9 mouse cellular contexts compared by ENCODE assay signal in genomic region chr10:80344131-80344661, GRCm38 (mm10). TPM values are rescaled to one million over a fixed set of nuclear protein-coding genes. Genes with fewer than 3 reads are reported as not detected.
DNase-seq lines count a peak whose midpoint lies in the region; ATAC-seq lines count a peak whose summit lies in the region.
"Had no signal": no experiment of that assay in that cellular context is flagged by ENCODE, and none has a peak within 500 bp of the region (broad histone marks: within the 10 kb centered on the region; RNA-seq: fewer than 3 reads in every experiment).

No protein-coding gene starts in this region.

- H3K27me3 ChIP-seq in kidney, embryonic 15.5 days, result peaks cover 95% of the 10 kb centered on the region
- H3K27me3 ChIP-seq in kidney, embryonic 16.5 days (ENCODE audit: insufficient read depth, low read length), result peaks cover 88% of the 10 kb centered on the region
- H3K27me3 ChIP-seq in intestine, embryonic 16.5 days (replicated peaks; ENCODE audit: control insufficient read depth, insufficient read depth, low read length), result peaks cover 36% of the 10 kb centered on the region
- H3K27me3 ChIP-seq: Patski had no signal

- H3K4me2 ChIP-seq in kidney, embryonic 15.5 days, result no peak overlapping the region
- H3K4me2 ChIP-seq in kidney, embryonic 16.5 days (replicated peaks; ENCODE audit: low read depth, low read length), result no peak overlapping the region
- H3K4me2 ChIP-seq in intestine, embryonic 16.5 days (ENCODE audit: low read depth, low read length), result peak overlapping the region; percentile 71; the same call in 1 of the 2 replicates

- no peak overlapping the region for H3K4me3 ChIP-seq in kidney, embryonic 15.5 days (replicated peaks)
- H3K4me3 ChIP-seq in kidney, embryonic 16.5 days (ENCODE audit: low read length), result no peak overlapping the region
- peak overlapping the region; percentile 2; the same call in 1 of the 2 replicates for H3K4me3 ChIP-seq in intestine, embryonic 16.5 days (ENCODE audit: low read length)

- H3K27ac ChIP-seq in kidney, embryonic 15.5 days, result no peak overlapping the region
- H3K27ac ChIP-seq in kidney, embryonic 16.5 days (ENCODE audit: low read length), result no peak overlapping the region
- H3K27ac ChIP-seq in intestine, embryonic 16.5 days (ENCODE audit: low read length), result peak overlapping the region; percentile 82

- H3K9me3 ChIP-seq in kidney, embryonic 15.5 days (replicated peaks), result no peaks in the 10 kb centered on the region
- no peaks in the 10 kb centered on the region for H3K9me3 ChIP-seq in kidney, embryonic 16.5 days (ENCODE audit: low read length)
- no peaks in the 10 kb centered on the region for H3K9me3 ChIP-seq in intestine, embryonic 16.5 days (ENCODE audit: control insufficient read depth, low read length)

- peak; percentile 92 for DNase-seq in c-Kit-positive CD71-positive TER-119-positive erythroid progenitor cells, embryonic 14.5 days (ENCODE audit: low spot score)
- no peak for DNase-seq in ovary, postnatal 10 days (ENCODE audit: low spot score)
- DNase-seq in layer of hippocampus, postnatal 14 days (ENCODE audit: low spot score in 2 of 2), result no peak
- no peak for DNase-seq in layer of hippocampus, postnatal 10 days (ENCODE audit: low spot score in 2 of 2)

- WGBS in kidney, embryonic 15.5 days, result 47% methylated on average over 9 of the region's 9 CpGs
- 43% methylated on average over 9 of the region's 9 CpGs for WGBS in kidney, embryonic 16.5 days
- 27% methylated on average over 9 of the region's 9 CpGs for WGBS in intestine, embryonic 16.5 days

- H3K4me1 ChIP-seq in kidney, embryonic 15.5 days, result peaks cover 72% of the 10 kb centered on the region
- peaks cover 48% of the 10 kb centered on the region for H3K4me1 ChIP-seq in kidney, embryonic 16.5 days (ENCODE audit: insufficient read depth, low read length)
- peaks cover 64% of the 10 kb centered on the region for H3K4me1 ChIP-seq in intestine, embryonic 16.5 days (ENCODE audit: control insufficient read depth, insufficient read depth, low read length)

- no peaks in the 10 kb centered on the region for H3K36me3 ChIP-seq in kidney, embryonic 15.5 days
- H3K36me3 ChIP-seq in kidney, embryonic 16.5 days (ENCODE audit: insufficient read depth, low read length), result no peaks in the 10 kb centered on the region
- H3K36me3 ChIP-seq in intestine, embryonic 16.5 days (ENCODE audit: control insufficient read depth, insufficient read depth, low read length), result no peaks in the 10 kb centered on the region

- H3K9ac ChIP-seq in kidney, embryonic 15.5 days, result no peak overlapping the region
- H3K9ac ChIP-seq in kidney, embryonic 16.5 days (replicated peaks; ENCODE audit: low read length), result no peak overlapping the region
- H3K9ac ChIP-seq in intestine, embryonic 16.5 days (ENCODE audit: low read depth, low read length), result peak overlapping the region; percentile 48; the same call in 1 of the 2 replicates

- 0 out of 2 replicates have a peak, but pooled peaks have one; percentile 9 for ATAC-seq in kidney, embryonic 15.5 days (replicated peaks; ENCODE audit: low FRiP score)
- ATAC-seq in kidney, embryonic 16.5 days (ENCODE audit: low FRiP score, low TSS enrichment), result no peak
- ATAC-seq in intestine, embryonic 16.5 days, result peak; percentile 24
- ATAC-seq in megakaryocyte-erythroid progenitor cell, adult 5-6 weeks (replicated peaks; ENCODE audit: low FRiP score, low TSS enrichment, poor library complexity, severe bottlenecking), result peak; percentile 59
- ATAC-seq: Patski had no signal

RNA-seq across cellular contexts. Expression of gene Adamtsl5, which starts 4.0 kb away (rescaled TPM):
- 3.6 and 5.2 TPM in 2 replicates for polyA plus RNA-seq in kidney, embryonic 15.5 days (2015; fragmentation: Nextera tagmentation; extraction: Ambion mirVana)
- polyA plus RNA-seq in kidney, embryonic 16.5 days (2015; fragmentation: Nextera tagmentation; extraction: Ambion mirVana), result 4.8 and 5.4 TPM in 2 replicates
- 28.2 and 37.2 TPM in 2 replicates for polyA plus RNA-seq in intestine, embryonic 16.5 days (2015; fragmentation: Nextera tagmentation; extraction: Ambion mirVana)
- total RNA-seq in megakaryocyte-erythroid progenitor cell, adult 5-6 weeks (2014; fragmentation: Nextera tagmentation), result 1.5 and 3.3 TPM in 2 replicates
- 0.30 and 2.3 TPM in 2 replicates for total RNA-seq in megakaryocyte-erythroid progenitor cell, adult 5-6 weeks (2017)
- total RNA-seq in layer of hippocampus, postnatal 14 days (2021), result 1 to 10 TPM; 2.0 to 2.8 TPM
- total RNA-seq in layer of hippocampus, postnatal 10 days (2021), result 1 to 10 TPM in 1 of 2 experiments, under 1 TPM in 1; 0.75 to 1.2 TPM

RNA-seq across cellular contexts. Expression of gene Plk5, which starts 12.1 kb away (rescaled TPM):
- 0.67 and 0.70 TPM in 2 replicates for polyA plus RNA-seq in kidney, embryonic 15.5 days (2015; fragmentation: Nextera tagmentation; extraction: Ambion mirVana)
- polyA plus RNA-seq in kidney, embryonic 16.5 days (2015; fragmentation: Nextera tagmentation; extraction: Ambion mirVana), result 0.97 and 1.2 TPM in 2 replicates
- polyA plus RNA-seq in intestine, embryonic 16.5 days (2015; fragmentation: Nextera tagmentation; extraction: Ambion mirVana), result 0.39 and 0.64 TPM in 2 replicates
- total RNA-seq in megakaryocyte-erythroid progenitor cell, adult 5-6 weeks (2014; fragmentation: Nextera tagmentation), result 0.79 TPM in 1 of 2 replicates, not detected in the other
- not detected in 2 replicates for total RNA-seq in megakaryocyte-erythroid progenitor cell, adult 5-6 weeks (2017)
- 1 to 10 TPM; 3.2 to 3.4 TPM for total RNA-seq in layer of hippocampus, postnatal 14 days (2021)
- 1 to 10 TPM; 1.7 to 3.8 TPM for total RNA-seq in layer of hippocampus, postnatal 10 days (2021)

RNA-seq across cellular contexts. Expression of gene Reep6, which starts 14.4 kb away (rescaled TPM):
- polyA plus RNA-seq in kidney, embryonic 15.5 days (2015; fragmentation: Nextera tagmentation; extraction: Ambion mirVana), result 8.4 and 10.5 TPM in 2 replicates
- polyA plus RNA-seq in kidney, embryonic 16.5 days (2015; fragmentation: Nextera tagmentation; extraction: Ambion mirVana), result 11.0 and 11.5 TPM in 2 replicates
- 255 and 314 TPM in 2 replicates for polyA plus RNA-seq in intestine, embryonic 16.5 days (2015; fragmentation: Nextera tagmentation; extraction: Ambion mirVana)
- 23.1 and 23.7 TPM in 2 replicates for total RNA-seq in megakaryocyte-erythroid progenitor cell, adult 5-6 weeks (2014; fragmentation: Nextera tagmentation)
- total RNA-seq in megakaryocyte-erythroid progenitor cell, adult 5-6 weeks (2017), result 2.7 and 6.8 TPM in 2 replicates
- total RNA-seq in layer of hippocampus, postnatal 14 days (2021), result 10 to 100 TPM; 10.1 to 10.6 TPM
- total RNA-seq in layer of hippocampus, postnatal 10 days (2021), result 10 to 100 TPM; 10.3 to 11.6 TPM

RNA-seq across cellular contexts. Expression of gene Pcsk4, which starts 14.9 kb away (rescaled TPM):
- polyA plus RNA-seq in kidney, embryonic 15.5 days (2015; fragmentation: Nextera tagmentation; extraction: Ambion mirVana), result 5.8 and 9.1 TPM in 2 replicates
- 8.6 and 8.8 TPM in 2 replicates for polyA plus RNA-seq in kidney, embryonic 16.5 days (2015; fragmentation: Nextera tagmentation; extraction: Ambion mirVana)
- polyA plus RNA-seq in intestine, embryonic 16.5 days (2015; fragmentation: Nextera tagmentation; extraction: Ambion mirVana), result 10.8 and 12.9 TPM in 2 replicates
- total RNA-seq in megakaryocyte-erythroid progenitor cell, adult 5-6 weeks (2014; fragmentation: Nextera tagmentation), result 16.1 and 23.0 TPM in 2 replicates
- total RNA-seq in megakaryocyte-erythroid progenitor cell, adult 5-6 weeks (2017), result 1.6 and 2.6 TPM in 2 replicates
- 1 to 10 TPM; 3.2 to 4.4 TPM for total RNA-seq in layer of hippocampus, postnatal 14 days (2021)
- total RNA-seq in layer of hippocampus, postnatal 10 days (2021), result 1 to 10 TPM; 7.1 to 8.0 TPM

RNA-seq across cellular contexts. Expression of gene 2310011J03Rik, which starts 23.9 kb away (rescaled TPM):
- 49.5 and 52.7 TPM in 2 replicates for polyA plus RNA-seq in kidney, embryonic 15.5 days (2015; fragmentation: Nextera tagmentation; extraction: Ambion mirVana)
- polyA plus RNA-seq in kidney, embryonic 16.5 days (2015; fragmentation: Nextera tagmentation; extraction: Ambion mirVana), result 52.9 and 54.8 TPM in 2 replicates
- 60.4 and 64.3 TPM in 2 replicates for polyA plus RNA-seq in intestine, embryonic 16.5 days (2015; fragmentation: Nextera tagmentation; extraction: Ambion mirVana)
- 34.1 and 50.4 TPM in 2 replicates for total RNA-seq in megakaryocyte-erythroid progenitor cell, adult 5-6 weeks (2014; fragmentation: Nextera tagmentation)
- total RNA-seq in megakaryocyte-erythroid progenitor cell, adult 5-6 weeks (2017), result 16.6 and 21.3 TPM in 2 replicates
- 10 to 100 TPM; 20.4 to 23.1 TPM for total RNA-seq in layer of hippocampus, postnatal 14 days (2021)
- 10 to 100 TPM; 19.7 to 22.2 TPM for total RNA-seq in layer of hippocampus, postnatal 10 days (2021)
